Mouse (Mus musculus) testis, adult 2 months (tissue): Measurements from ENCODE around the gene Nav1.

ENCODE experiments used
- CTCF ChIP-seq: fragments of 200-500 bp; IDR thresholded peaks from 2 replicates; pipeline ENCODE4 v1.5.1; 2012; ENCODE audit warnings: low read depth, mild to moderate bottlenecking, inconsistent platforms, low read length, moderate library complexity; ENCODE audit not compliant: control insufficient read depth, insufficient read depth, insufficient replicate concordance
- POLR2A ChIP-seq: fragments of 200-500 bp; IDR thresholded peaks from 2 replicates; pipeline ENCODE4 v1.6.1; 2012; ENCODE audit warnings: low read depth, mild to moderate bottlenecking, inconsistent platforms, low read length, moderate library complexity; ENCODE audit not compliant: control insufficient read depth

DNA sequence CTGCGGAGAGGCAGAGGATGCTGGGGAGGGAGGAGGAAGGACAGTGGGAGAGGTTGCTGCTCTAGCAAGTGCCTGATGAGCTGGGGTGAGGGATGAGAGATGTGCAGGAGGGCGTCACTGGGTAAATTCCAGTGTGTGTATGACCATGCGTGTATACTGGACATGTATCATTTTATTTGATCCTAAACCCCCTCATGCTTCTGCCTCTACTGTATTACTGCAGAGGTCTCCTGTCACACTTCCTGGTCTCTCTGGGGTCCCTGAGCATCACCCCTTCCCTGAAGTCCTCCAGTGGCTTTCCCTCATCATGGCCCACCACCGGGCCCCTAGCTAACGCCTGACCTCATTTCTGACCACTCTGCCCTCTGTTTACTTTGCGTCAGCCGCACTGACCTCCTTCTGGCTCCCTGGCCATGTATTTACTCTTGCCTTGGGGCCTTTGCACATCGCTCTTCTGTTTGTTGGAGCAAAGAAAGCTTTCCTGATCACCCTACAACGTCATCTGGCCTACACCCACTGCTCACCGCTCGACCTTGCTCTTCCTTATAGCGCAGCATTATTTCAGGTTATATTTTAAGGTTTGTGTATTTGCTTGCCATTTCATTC lies 91.4 kb downstream of the Nav1 start:
- TF ChIP-seq CTCF, result no peak
- no peak for TF ChIP-seq POLR2A
